9 mouse cellular contexts compared by ENCODE assay signal in genomic region chr19:53066531-53066930, GRCm38 (mm10). TPM values are rescaled to one million over a fixed set of nuclear protein-coding genes. Genes with fewer than 3 reads are reported as not detected.
A peak's percentile ranks its signal among the peaks of the same experiment; 100 is the strongest.
DNase-seq lines count a peak whose midpoint lies in the region; ATAC-seq and TF ChIP-seq lines count a peak whose summit lies in the region.
"Had no signal": no experiment of that assay in that cellular context is flagged by ENCODE, and none has a peak within 500 bp of the region (broad histone marks: within the 10 kb centered on the region; RNA-seq: fewer than 3 reads in every experiment).

No protein-coding gene starts in this region.

- 45% methylated on average over 9 of the region's 9 CpGs for WGBS in hindbrain, embryonic 12.5 days
- WGBS in hindbrain, embryonic 14.5 days, result 61% methylated on average over 8 of the region's 9 CpGs
- 29% methylated on average over 8 of the region's 9 CpGs for WGBS in intestine, embryonic 16.5 days

- peak overlapping the region; percentile 13; the same call in 1 of the 2 replicates for H3K4me2 ChIP-seq in hindbrain, embryonic 12.5 days (replicated peaks)
- H3K4me2 ChIP-seq in hindbrain, embryonic 14.5 days (replicated peaks), result no peak overlapping the region
- H3K4me2 ChIP-seq in intestine, embryonic 16.5 days (ENCODE audit: low read depth, low read length), result no peak overlapping the region

- no peak for TF ChIP-seq CTCF in ES-Bruce4 (IDR thresholded peaks at IDR 0.05; ENCODE audit: low read depth, low read length)
- no peak for TF ChIP-seq CTCF in layer of hippocampus, adult 2 months (conservative IDR thresholded peaks at IDR 0.05)

- no peak for TF ChIP-seq EP300 in ES-Bruce4 (IDR thresholded peaks at IDR 0.05; ENCODE audit: insufficient read depth, low read depth, low read length)

- H3K36me3 ChIP-seq in hindbrain, embryonic 12.5 days, result no peaks in the 10 kb centered on the region
- H3K36me3 ChIP-seq in hindbrain, embryonic 14.5 days (replicated peaks; ENCODE audit: control insufficient read depth, insufficient read depth), result no peaks in the 10 kb centered on the region
- H3K36me3 ChIP-seq in ES-Bruce4 (ENCODE audit: control insufficient read depth, insufficient read depth, low read length, poor library complexity, severe bottlenecking), result no peaks in the 10 kb centered on the region
- H3K36me3 ChIP-seq in intestine, embryonic 16.5 days (ENCODE audit: control insufficient read depth, insufficient read depth, low read length), result no peaks in the 10 kb centered on the region

- TF ChIP-seq POLR2A in ES-Bruce4 (IDR thresholded peaks at IDR 0.05; ENCODE audit: insufficient read depth, low read length), result no peak

- no peaks in the 10 kb centered on the region for H3K27me3 ChIP-seq in hindbrain, embryonic 12.5 days
- no peaks in the 10 kb centered on the region for H3K27me3 ChIP-seq in hindbrain, embryonic 14.5 days (ENCODE audit: control insufficient read depth, insufficient read depth, low read length)
- H3K27me3 ChIP-seq in ES-Bruce4 (ENCODE audit: control insufficient read depth, insufficient read depth, low read length, poor library complexity, severe bottlenecking), result no peaks in the 10 kb centered on the region
- H3K27me3 ChIP-seq in intestine, embryonic 16.5 days (replicated peaks; ENCODE audit: control insufficient read depth, insufficient read depth, low read length), result no peaks in the 10 kb centered on the region

- no peak overlapping the region for H3K4me3 ChIP-seq in hindbrain, embryonic 12.5 days
- H3K4me3 ChIP-seq in hindbrain, embryonic 14.5 days (replicated peaks; ENCODE audit: low read length), result no peak overlapping the region
- peak overlapping the region; percentile 37; the same call in 1 of the 2 replicates for H3K4me3 ChIP-seq in ES-Bruce4 (ENCODE audit: low read depth, low read length)
- H3K4me3 ChIP-seq in intestine, embryonic 16.5 days (ENCODE audit: low read length), result no peak overlapping the region
- H3K4me3 ChIP-seq in layer of hippocampus, adult 2 months, result no peak overlapping the region

- ATAC-seq in hindbrain, embryonic 12.5 days (ENCODE audit: low FRiP score), result no peak
- ATAC-seq in hindbrain, embryonic 14.5 days (ENCODE audit: low FRiP score), result no peak
- ATAC-seq in intestine, embryonic 16.5 days, result peak; percentile 26; the same call in 1 of the 2 replicates

- H3K9me3 ChIP-seq in hindbrain, embryonic 12.5 days (replicated peaks), result no peaks in the 10 kb centered on the region
- no peaks in the 10 kb centered on the region for H3K9me3 ChIP-seq in hindbrain, embryonic 14.5 days (ENCODE audit: control insufficient read depth, low read length)
- H3K9me3 ChIP-seq in ES-Bruce4 (replicated peaks; ENCODE audit: control insufficient read depth, insufficient read depth, low read length, poor library complexity, severe bottlenecking), result no peaks in the 10 kb centered on the region
- H3K9me3 ChIP-seq in intestine, embryonic 16.5 days (ENCODE audit: control insufficient read depth, low read length), result no peaks in the 10 kb centered on the region

- H3K9ac ChIP-seq in hindbrain, embryonic 12.5 days, result no peak overlapping the region
- no peak overlapping the region for H3K9ac ChIP-seq in hindbrain, embryonic 14.5 days
- no peak overlapping the region for H3K9ac ChIP-seq in ES-Bruce4 (ENCODE audit: low read depth, poor library complexity, severe bottlenecking)
- H3K9ac ChIP-seq in intestine, embryonic 16.5 days (ENCODE audit: low read depth, low read length), result no peak overlapping the region

- H3K27ac ChIP-seq in hindbrain, embryonic 12.5 days, result no peak overlapping the region
- H3K27ac ChIP-seq in hindbrain, embryonic 14.5 days, result no peak overlapping the region
- H3K27ac ChIP-seq in ES-Bruce4 (ENCODE audit: insufficient read depth, low read length), result no peak overlapping the region
- H3K27ac ChIP-seq in intestine, embryonic 16.5 days (ENCODE audit: low read length), result 0 out of 2 replicates have a peak overlapping the region, but pooled peaks have one; percentile 8
- H3K27ac ChIP-seq in layer of hippocampus, adult 2 months, result no peak overlapping the region

- no peak for DNase-seq in hindbrain, embryonic 14.5 days (ENCODE audit: low spot score)
- peak; percentile 52 for DNase-seq in fibroblast of lung, adult 2 months (ENCODE audit: low read depth)
- DNase-seq in thymus, postnatal 10 days (ENCODE audit: low spot score in 2 of 2), result no peak
- DNase-seq in layer of hippocampus, adult 2 months (ENCODE audit: low spot score in 2 of 2), result no peak
- no peak for DNase-seq in left cerebral cortex, adult 11 months (ENCODE audit: low spot score)
- DNase-seq: cerebellum, adult 2 months had no signal

- peaks cover 7% of the 10 kb centered on the region; the same call in 1 of the 2 replicates for H3K4me1 ChIP-seq in hindbrain, embryonic 12.5 days
- no peaks in the 10 kb centered on the region for H3K4me1 ChIP-seq in hindbrain, embryonic 14.5 days (replicated peaks; ENCODE audit: control insufficient read depth, insufficient read depth, low read length)
- H3K4me1 ChIP-seq in ES-Bruce4 (ENCODE audit: control insufficient read depth, insufficient read depth, low read length), result peaks cover 5% of the 10 kb centered on the region
- H3K4me1 ChIP-seq in intestine, embryonic 16.5 days (ENCODE audit: control insufficient read depth, insufficient read depth, low read length), result peaks cover 14% of the 10 kb centered on the region

RNA-seq across cellular contexts. Expression of gene Xpnpep1, which starts 26.5 kb away (rescaled TPM):
- 159 and 166 TPM in 2 replicates for polyA plus RNA-seq in hindbrain, embryonic 12.5 days (2016; fragmentation: Nextera tagmentation; extraction: Ambion mirVana)
- polyA plus RNA-seq in hindbrain, embryonic 14.5 days (2014; fragmentation: Nextera tagmentation; extraction: Ambion mirVana), result 135 and 141 TPM in 2 replicates
- polyA plus RNA-seq in ES-Bruce4 (2011; ENCODE audit: insufficient read depth, insufficient read length, low read depth, missing spikeins), result 181 and 185 TPM in 2 replicates
- 231 and 264 TPM in 2 replicates for polyA plus RNA-seq in intestine, embryonic 16.5 days (2015; fragmentation: Nextera tagmentation; extraction: Ambion mirVana)
- total RNA-seq in layer of hippocampus, adult 2 months (2021), result 10 to 100 TPM; 78.7 to 82.9 TPM
